In the genomic region with DNA sequence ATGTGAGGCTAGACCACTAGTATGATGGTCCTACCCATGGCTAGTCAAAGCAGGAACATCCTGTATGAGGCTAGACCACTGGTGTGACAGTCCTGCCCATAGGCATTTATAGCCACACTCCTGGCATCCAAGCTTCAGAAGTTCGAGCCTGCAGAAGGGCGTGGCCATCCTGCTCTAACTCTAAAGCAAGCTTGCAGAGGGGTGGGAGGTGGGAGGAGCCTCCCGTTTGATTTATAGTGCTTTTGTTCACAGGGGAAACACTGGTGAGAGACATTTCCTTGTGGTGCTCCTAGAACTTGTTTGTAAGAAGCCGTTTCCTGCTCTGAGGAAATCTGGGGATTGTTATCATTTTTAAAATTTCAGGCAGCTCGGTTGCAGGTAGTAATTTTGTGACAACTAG, we compare ENCODE assay signal across 8 mouse cellular contexts. TPM values are rescaled to one million over a fixed set of nuclear protein-coding genes. Genes with fewer than 3 reads are reported as not detected.
DNase-seq lines count a peak whose midpoint lies in the region; ATAC-seq and TF ChIP-seq lines count a peak whose summit lies in the region.

No protein-coding gene starts in this region.

- peak in 1 of 2 experiments; percentile 59 for DNase-seq in heart, adult 2 months
- no peak for DNase-seq in heart, postnatal 36 days
- DNase-seq in embryonic facial prominence, embryonic 14.5 days (ENCODE audit: low spot score): peak; percentile 48
- DNase-seq in kidney, postnatal 0 days (ENCODE audit: low spot score): peak; percentile 76
- no peak for DNase-seq in layer of hippocampus, postnatal 14 days (ENCODE audit: low spot score in 2 of 2)
- no peak for DNase-seq in layer of hippocampus, postnatal 36 days

- no peak for ATAC-seq in embryonic facial prominence, embryonic 14.5 days (ENCODE audit: low read depth)
- ATAC-seq in kidney, postnatal 0 days (replicated peaks; ENCODE audit: low FRiP score, low read depth): no peak
- no peak for ATAC-seq in neural tube, embryonic 15.5 days (ENCODE audit: low FRiP score)
- ATAC-seq in forebrain, embryonic 16.5 days: no peak

- TF ChIP-seq POLR2A in heart, adult 2 months (IDR thresholded peaks at IDR 0.05; ENCODE audit: insufficient read depth, low read depth, low read length): peak; percentile 74

- H3K36me3 ChIP-seq in heart, adult 2 months (ENCODE audit: control insufficient read depth, insufficient read depth, low read length): no peaks in the 10 kb centered on the region
- H3K36me3 ChIP-seq in embryonic facial prominence, embryonic 14.5 days (ENCODE audit: control insufficient read depth, insufficient read depth, low read length): no peaks in the 10 kb centered on the region
- H3K36me3 ChIP-seq in kidney, postnatal 0 days (ENCODE audit: insufficient read depth, low read length): no peaks in the 10 kb centered on the region
- H3K36me3 ChIP-seq in neural tube, embryonic 15.5 days: no peaks in the 10 kb centered on the region
- H3K36me3 ChIP-seq in forebrain, embryonic 16.5 days (ENCODE audit: control insufficient read depth, insufficient read depth): no peaks in the 10 kb centered on the region

- peaks cover 9% of the 10 kb centered on the region for H3K4me1 ChIP-seq in heart, adult 2 months (ENCODE audit: control insufficient read depth, insufficient read depth, low read length)
- no peaks in the 10 kb centered on the region; the same call in 1 of the 2 replicates for H3K4me1 ChIP-seq in embryonic facial prominence, embryonic 14.5 days (ENCODE audit: control insufficient read depth, insufficient read depth, low read length)
- peaks cover 36% of the 10 kb centered on the region for H3K4me1 ChIP-seq in kidney, postnatal 0 days (replicated peaks; ENCODE audit: insufficient read depth, low read length)
- peaks cover 53% of the 10 kb centered on the region for H3K4me1 ChIP-seq in neural tube, embryonic 15.5 days
- H3K4me1 ChIP-seq in forebrain, embryonic 16.5 days (replicated peaks; ENCODE audit: control insufficient read depth, insufficient read depth, low read length): peaks cover 26% of the 10 kb centered on the region

- H3K27ac ChIP-seq in heart, adult 2 months: peak overlapping the region; percentile 93
- no peak overlapping the region for H3K27ac ChIP-seq in embryonic facial prominence, embryonic 14.5 days (replicated peaks; ENCODE audit: low read depth, low read length)
- peak overlapping the region; percentile 77 for H3K27ac ChIP-seq in kidney, postnatal 0 days
- peak overlapping the region; percentile 48; the same call in 1 of the 2 replicates for H3K27ac ChIP-seq in neural tube, embryonic 15.5 days (replicated peaks)
- no peak overlapping the region for H3K27ac ChIP-seq in forebrain, embryonic 16.5 days (ENCODE audit: low read length)

- no peaks in the 10 kb centered on the region for H3K9me3 ChIP-seq in embryonic facial prominence, embryonic 14.5 days (ENCODE audit: control insufficient read depth, low read length)
- H3K9me3 ChIP-seq in kidney, postnatal 0 days (replicated peaks; ENCODE audit: low read length): no peaks in the 10 kb centered on the region
- H3K9me3 ChIP-seq in neural tube, embryonic 15.5 days (replicated peaks): no peaks in the 10 kb centered on the region
- H3K9me3 ChIP-seq in forebrain, embryonic 16.5 days (ENCODE audit: control insufficient read depth, low read length): no peaks in the 10 kb centered on the region

- no peak for TF ChIP-seq EP300 in heart, adult 2 months (IDR thresholded peaks at IDR 0.05; ENCODE audit: insufficient read depth, low read depth, low read length)

- intact Hi-C loops in heart, adult 2 months (cut with DNase I): no loop called here
- intact Hi-C loops in heart, postnatal 36 days (cut with DNase I): no loop called here

- whole genome bisulfite sequencing in heart, adult 2 months: 29% methylated on average over 5 of the region's 5 CpGs
- 37% methylated on average over 5 of the region's 5 CpGs for WGBS in embryonic facial prominence, embryonic 14.5 days
- WGBS in kidney, postnatal 0 days: 18% methylated on average over 5 of the region's 5 CpGs
- 27% methylated on average over 5 of the region's 5 CpGs for WGBS in neural tube, embryonic 15.5 days
- 53% methylated on average over 5 of the region's 5 CpGs for WGBS in forebrain, embryonic 16.5 days

- no peaks in the 10 kb centered on the region for H3K27me3 ChIP-seq in heart, adult 2 months (ENCODE audit: control insufficient read depth, insufficient read depth, low read length)
- no peaks in the 10 kb centered on the region for H3K27me3 ChIP-seq in embryonic facial prominence, embryonic 14.5 days (replicated peaks; ENCODE audit: control insufficient read depth, insufficient read depth, low read length)
- H3K27me3 ChIP-seq in kidney, postnatal 0 days (ENCODE audit: insufficient read depth, low read length): no peaks in the 10 kb centered on the region
- no peaks in the 10 kb centered on the region for H3K27me3 ChIP-seq in neural tube, embryonic 15.5 days (replicated peaks)
- H3K27me3 ChIP-seq in forebrain, embryonic 16.5 days (replicated peaks; ENCODE audit: control insufficient read depth, insufficient read depth, low read length): no peaks in the 10 kb centered on the region

- no peak overlapping the region for H3K4me2 ChIP-seq in embryonic facial prominence, embryonic 14.5 days (ENCODE audit: low read depth, low read length)
- no peak overlapping the region for H3K4me2 ChIP-seq in kidney, postnatal 0 days (ENCODE audit: low read length)
- no peak overlapping the region for H3K4me2 ChIP-seq in neural tube, embryonic 15.5 days
- H3K4me2 ChIP-seq in forebrain, embryonic 16.5 days (ENCODE audit: low read length): no peak overlapping the region

- peak overlapping the region; percentile 36; the same call in 1 of the 2 replicates for H3K9ac ChIP-seq in heart, adult 2 months (ENCODE audit: low read depth, low read length)
- H3K9ac ChIP-seq in embryonic facial prominence, embryonic 14.5 days (ENCODE audit: low read depth, low read length): no peak overlapping the region
- peak overlapping the region; percentile 37; the same call in 1 of the 2 replicates for H3K9ac ChIP-seq in kidney, postnatal 0 days (ENCODE audit: low read depth, low read length)
- H3K9ac ChIP-seq in neural tube, embryonic 15.5 days (replicated peaks): no peak overlapping the region
- H3K9ac ChIP-seq in forebrain, embryonic 16.5 days (replicated peaks; ENCODE audit: low read depth, low read length): no peak overlapping the region

- TF ChIP-seq CTCF in heart, adult 2 months (IDR thresholded peaks at IDR 0.05): no peak
- no peak for TF ChIP-seq CTCF in kidney, postnatal 0 days (IDR thresholded peaks at IDR 0.05; ENCODE audit: low read depth)

- H3K79me2 ChIP-seq in heart, adult 2 months (replicated peaks; ENCODE audit: control insufficient read depth, insufficient read depth, low read length): no peaks in the 10 kb centered on the region

- H3K4me3 ChIP-seq in heart, adult 2 months: peak overlapping the region; percentile 61
- H3K4me3 ChIP-seq in embryonic facial prominence, embryonic 14.5 days (ENCODE audit: low read depth, low read length): no peak overlapping the region
- no peak overlapping the region for H3K4me3 ChIP-seq in kidney, postnatal 0 days (replicated peaks; ENCODE audit: low read depth, low read length)
- no peak overlapping the region for H3K4me3 ChIP-seq in neural tube, embryonic 15.5 days (replicated peaks)
- H3K4me3 ChIP-seq in forebrain, embryonic 16.5 days (replicated peaks; ENCODE audit: low read length): no peak overlapping the region

RNA-seq across cellular contexts. Expression of a gene that starts 56.7 kb away (rescaled TPM):
- 100 to 1,000 TPM in 1 of 2 experiments, 10 to 100 TPM in 1; 58.4 to 104 TPM for total RNA-seq in heart, adult 2 months (2021)
- 30.3 and 40.2 TPM in 2 replicates for polyA plus RNA-seq in heart, adult 2 months (2012; rRNA removed)
- total RNA-seq in heart, postnatal 36 days (2021): 10 to 100 TPM; 53.3 to 77.9 TPM
- polyA plus RNA-seq in embryonic facial prominence, embryonic 14.5 days (2014; fragmentation: Nextera tagmentation; extraction: Ambion mirVana): 20.3 and 21.2 TPM in 2 replicates
- polyA plus RNA-seq in kidney, postnatal 0 days (2015; fragmentation: Nextera tagmentation; extraction: Ambion mirVana): 10.9 and 11.2 TPM in 2 replicates
- polyA plus RNA-seq in neural tube, embryonic 15.5 days (2015; fragmentation: Nextera tagmentation; extraction: Ambion mirVana): 104 and 120 TPM in 2 replicates
- polyA plus RNA-seq in forebrain, embryonic 16.5 days (2015; fragmentation: Nextera tagmentation; extraction: Ambion mirVana): 153 and 163 TPM in 2 replicates
- total RNA-seq in layer of hippocampus, postnatal 14 days (2021): 100 to 1,000 TPM; 242 to 256 TPM
- total RNA-seq in layer of hippocampus, postnatal 36 days (2021): 100 to 1,000 TPM; 224 to 268 TPM

Comparison
In these comparisons a context has a peak if more than half of its experiments do, and no peak if none do; other contexts are left out.
1. DNase-seq: peak in embryonic facial prominence, embryonic 14.5 days (single experiment) and kidney, postnatal 0 days (single experiment); none in heart, postnatal 36 days (0 of 2), layer of hippocampus, postnatal 14 days (0 of 2) and layer of hippocampus, postnatal 36 days (0 of 2).
2. H3K27ac ChIP-seq: peak in heart, adult 2 months (single experiment), kidney, postnatal 0 days (single experiment) and neural tube, embryonic 15.5 days (single experiment); none in embryonic facial prominence, embryonic 14.5 days (single experiment) and forebrain, embryonic 16.5 days (single experiment).
3. H3K9ac ChIP-seq: peak in heart, adult 2 months (single experiment) and kidney, postnatal 0 days (single experiment); none in embryonic facial prominence, embryonic 14.5 days (single experiment), neural tube, embryonic 15.5 days (single experiment) and forebrain, embryonic 16.5 days (single experiment).